Mouse (Mus musculus) kidney, adult 2 months (tissue): Measurements from ENCODE around the gene Necab2.

Source experiments
- CTCF ChIP-seq: fragments of 200-500 bp; conservative IDR thresholded peaks from 2 replicates; pipeline ENCODE4 v1.5.1; 2011; ENCODE audit warnings: low read depth, mild to moderate bottlenecking, control low read depth, low read length, moderate library complexity, mixed read lengths; ENCODE audit not compliant: insufficient read depth, insufficient read length
- POLR2A ChIP-seq: fragments of 200-500 bp; IDR thresholded peaks from one replicate; pipeline ENCODE4 v1.6.1; 2011; ENCODE audit warnings: low read depth, low read length, control low read depth

DNA sequence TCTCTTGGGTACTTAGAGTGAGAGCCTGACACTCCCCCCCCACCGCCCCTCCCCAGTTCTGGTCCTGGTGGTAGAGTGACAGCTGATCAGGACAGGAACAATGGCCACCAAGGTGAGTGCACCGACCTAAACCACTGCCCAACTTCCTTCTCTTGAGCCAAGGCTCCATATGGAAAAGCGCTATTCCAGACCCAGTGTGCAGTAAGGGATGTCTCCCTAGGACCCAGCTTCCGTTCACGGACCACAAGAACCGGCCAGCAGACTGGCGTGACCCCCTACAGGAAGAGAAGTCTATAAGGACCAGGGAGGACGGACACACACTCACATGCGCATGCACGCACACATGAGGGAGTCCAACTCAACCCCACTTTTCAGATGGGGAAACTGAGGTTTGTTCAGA is 10.2 kb upstream of the Necab2 start:
- no peak for TF ChIP-seq CTCF
- TF ChIP-seq POLR2A: no peak
